Mouse (Mus musculus): ENCODE data around the gene 1700015F17Rik.

Gene 1700015F17Rik

DNA sequence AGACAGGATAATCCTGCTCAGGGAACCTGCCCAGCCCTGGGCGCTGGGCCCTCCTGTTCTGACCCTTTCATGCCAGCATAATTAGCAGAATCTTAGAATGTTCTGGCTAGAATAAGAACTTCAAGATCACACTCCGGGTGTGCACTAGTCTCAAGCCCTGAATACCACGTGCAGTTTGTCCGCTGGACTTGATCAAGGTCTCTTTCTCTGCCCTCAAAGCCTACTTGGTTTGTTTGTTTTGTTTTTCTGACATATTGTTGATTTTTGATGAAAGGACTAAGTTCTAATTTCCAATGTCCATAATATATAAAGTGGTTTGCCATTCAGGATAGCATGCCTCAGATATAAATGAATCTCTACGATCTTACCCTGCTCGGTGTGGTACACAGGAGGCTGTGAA is at the start of gene 1700015F17Rik:
TSS of gene 1700015F17Rik (minus strand) at position 101 of the 400 bp plus-strand sequence.
- TF ChIP-seq GATA4 (IDR thresholded peaks at IDR 0.05; ENCODE audit: insufficient replicate concordance, low read length): no peak

DNA sequence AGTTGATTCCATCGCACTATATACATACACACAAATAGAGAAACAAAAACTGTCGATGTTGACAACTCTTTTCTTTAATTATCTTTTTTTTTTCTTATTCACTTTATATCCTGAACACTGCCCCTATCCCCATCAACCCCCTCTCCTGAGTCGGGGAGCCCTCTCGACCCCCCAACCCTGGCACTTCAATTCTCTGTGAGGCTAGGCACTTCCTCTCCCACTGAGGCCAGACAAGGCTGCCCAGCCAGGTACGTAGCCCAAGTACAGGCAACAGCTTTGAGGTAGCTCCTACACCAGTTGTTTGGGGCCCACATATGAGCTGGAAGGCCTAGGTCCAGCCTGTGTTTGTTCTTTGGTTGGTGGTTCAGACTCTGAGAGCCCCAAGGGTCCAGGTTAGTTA is 36.5 kb upstream of the 1700015F17Rik start:
- TF ChIP-seq GATA4 (IDR thresholded peaks at IDR 0.05; ENCODE audit: insufficient replicate concordance, low read length): no peak

DNA sequence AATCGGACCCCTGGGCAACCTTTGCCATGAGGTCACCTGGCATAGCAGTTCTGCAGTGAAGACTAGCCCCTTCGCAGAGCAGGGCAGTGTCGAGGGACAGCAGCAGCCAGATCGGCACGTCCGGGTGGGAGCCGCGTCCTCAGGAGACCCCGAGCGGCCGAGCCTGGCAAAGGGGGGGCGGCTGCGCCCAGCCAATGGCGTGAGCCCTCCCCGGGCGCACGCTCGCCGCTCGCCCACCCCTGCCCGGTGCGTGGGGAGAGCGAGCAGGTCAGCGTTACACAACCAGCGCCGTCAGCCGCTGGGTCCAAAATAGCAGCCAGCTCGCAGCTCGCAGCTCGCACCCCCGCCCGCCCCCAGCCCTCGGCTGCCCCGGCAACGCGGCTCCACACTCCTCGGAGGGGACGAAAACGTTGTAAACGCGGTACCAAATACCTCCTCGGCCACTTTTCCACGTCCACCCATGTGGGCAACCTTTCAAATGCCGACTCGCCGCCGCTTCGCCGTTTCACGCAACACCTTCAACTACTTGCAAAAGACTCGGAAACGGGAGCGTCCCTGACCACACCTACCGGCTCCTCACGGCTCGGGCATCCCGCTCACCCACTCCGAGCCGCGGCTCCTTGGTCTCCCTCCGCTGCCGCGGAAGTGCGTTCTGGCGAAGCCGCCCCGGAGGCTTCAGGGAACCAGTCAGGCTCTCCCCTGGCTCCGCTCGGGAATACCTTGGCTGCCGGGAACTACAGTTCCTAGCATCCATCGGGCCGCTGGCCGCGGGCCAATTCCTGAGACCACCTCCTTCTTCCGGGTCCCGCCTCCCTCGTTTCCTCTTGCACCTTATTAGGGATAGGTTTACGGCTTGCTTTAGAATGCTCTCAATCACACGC is 35.5 kb upstream of the 1700015F17Rik start, which contains the start of gene Cldn12:
TSS of gene Cldn12 (minus strand) at position 763 of the 881 bp plus-strand sequence.
- TF ChIP-seq GATA4 (IDR thresholded peaks at IDR 0.05; ENCODE audit: insufficient replicate concordance, low read length): no peak

GRCm38 (mm10) chr5:5511401-5511800 is 32.5 kb upstream of the 1700015F17Rik start:
- no peak for TF ChIP-seq GATA4 (IDR thresholded peaks at IDR 0.05; ENCODE audit: insufficient replicate concordance, low read length)

- no peak for TF ChIP-seq GATA4 (IDR thresholded peaks at IDR 0.05; ENCODE audit: insufficient replicate concordance, low read length)
These were observed 32.0 kb upstream of the 1700015F17Rik start for GRCm38 (mm10) chr5:5510989-5511388.

- no peak for TF ChIP-seq GATA4 (IDR thresholded peaks at IDR 0.05; ENCODE audit: insufficient replicate concordance, low read length)
These were observed 31.5 kb upstream of the 1700015F17Rik start for GRCm38 (mm10) chr5:5510304-5510887.

DNA sequence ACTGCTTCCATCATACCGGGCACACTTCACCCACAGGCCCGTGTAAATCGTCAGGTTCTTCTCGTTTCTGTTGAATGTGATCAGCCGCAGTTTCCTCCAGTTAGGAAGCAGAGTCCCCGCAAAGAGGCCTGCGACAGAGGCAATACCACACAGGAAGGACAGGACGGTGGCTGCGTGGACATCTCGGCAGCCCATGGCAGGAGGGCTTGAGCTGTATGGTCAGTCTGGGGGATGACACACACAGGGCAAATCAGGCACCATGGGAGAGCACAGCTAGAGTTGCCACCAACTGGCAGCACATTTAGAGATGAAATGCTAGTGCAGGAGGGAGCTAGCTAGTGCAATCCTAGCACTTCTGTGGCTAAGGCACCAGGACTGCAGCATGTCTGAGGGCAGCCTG is 29.3 kb upstream of the 1700015F17Rik start:
- TF ChIP-seq GATA4 (IDR thresholded peaks at IDR 0.05; ENCODE audit: insufficient replicate concordance, low read length): no peak

- no peak for TF ChIP-seq GATA4 (IDR thresholded peaks at IDR 0.05; ENCODE audit: insufficient replicate concordance, low read length)
These were observed 28.8 kb upstream of the 1700015F17Rik start for GRCm38 (mm10) chr5:5507701-5508225.

- TF ChIP-seq GATA4 (IDR thresholded peaks at IDR 0.05; ENCODE audit: insufficient replicate concordance, low read length): no peak
These were observed 25.5 kb upstream of the 1700015F17Rik start for GRCm38 (mm10) chr5:5504456-5504855.

GRCm38 (mm10) chr5:5503381-5503780 is 24.4 kb upstream of the 1700015F17Rik start:
- no peak for TF ChIP-seq GATA4 (IDR thresholded peaks at IDR 0.05; ENCODE audit: insufficient replicate concordance, low read length)

DNA sequence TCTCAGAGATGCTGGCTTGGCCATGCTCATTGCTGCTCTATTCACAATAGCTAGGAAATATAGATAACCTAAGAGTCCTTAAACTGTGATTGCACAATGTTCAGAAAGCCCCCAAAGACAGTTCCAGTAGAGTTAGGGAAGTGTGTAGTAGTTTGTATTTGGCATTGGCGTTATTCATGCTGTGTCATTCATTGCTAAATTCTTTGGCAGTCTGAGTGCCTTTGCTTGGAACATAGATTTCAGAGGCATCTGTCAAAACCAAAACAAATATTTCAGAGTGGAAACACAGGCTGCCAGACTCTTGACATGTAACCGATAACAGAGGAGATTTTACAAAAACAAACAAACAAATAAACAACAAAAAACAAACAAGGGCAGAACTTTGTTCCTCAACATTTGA is 22.6 kb upstream of the 1700015F17Rik start:
- TF ChIP-seq GATA4 (IDR thresholded peaks at IDR 0.05; ENCODE audit: insufficient replicate concordance, low read length): no peak

DNA sequence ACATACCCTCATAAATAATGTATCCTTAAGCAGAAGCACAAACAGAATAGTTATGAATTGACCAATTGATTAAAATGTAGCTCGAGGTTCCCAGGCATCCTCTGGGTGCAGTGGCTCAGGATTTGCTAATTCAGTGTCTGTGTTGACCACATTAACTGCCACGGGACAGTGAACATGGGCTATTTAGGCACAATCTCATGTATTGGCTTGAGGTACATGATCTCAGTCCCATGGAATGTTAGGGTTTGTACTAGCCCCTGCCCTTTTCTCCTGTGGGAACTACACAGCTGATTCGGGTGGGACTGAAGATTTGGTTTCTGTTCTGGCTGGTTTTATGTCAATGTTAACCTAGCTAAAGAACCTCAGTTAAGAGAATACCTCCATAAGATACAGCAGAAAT is 17.4 kb upstream of the 1700015F17Rik start:
- TF ChIP-seq GATA4 (IDR thresholded peaks at IDR 0.05; ENCODE audit: insufficient replicate concordance, low read length): no peak

DNA sequence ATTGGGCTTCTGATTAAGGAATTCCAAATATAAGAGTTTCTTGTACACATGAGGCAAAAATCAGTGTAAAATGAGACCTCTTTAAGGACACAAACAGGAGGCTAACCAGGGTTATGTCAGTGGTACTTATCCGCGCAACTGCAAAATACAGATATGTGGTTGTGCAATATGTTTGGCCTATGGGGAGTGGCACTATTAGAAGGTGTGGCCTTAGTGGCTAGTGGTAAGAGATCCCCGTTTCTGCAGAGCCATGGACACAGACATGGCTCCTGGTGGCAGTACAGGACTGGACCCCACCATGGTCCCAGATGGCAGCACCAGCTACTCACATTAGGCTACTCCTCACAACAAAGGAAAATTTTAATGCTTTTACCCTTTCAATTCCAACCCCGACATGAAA is 16.1 kb upstream of the 1700015F17Rik start:
- no peak for TF ChIP-seq GATA4 (IDR thresholded peaks at IDR 0.05; ENCODE audit: insufficient replicate concordance, low read length)

- TF ChIP-seq GATA4 (IDR thresholded peaks at IDR 0.05; ENCODE audit: insufficient replicate concordance, low read length): no peak
These were observed 15.5 kb upstream of the 1700015F17Rik start for GRCm38 (mm10) chr5:5494269-5495005.

DNA sequence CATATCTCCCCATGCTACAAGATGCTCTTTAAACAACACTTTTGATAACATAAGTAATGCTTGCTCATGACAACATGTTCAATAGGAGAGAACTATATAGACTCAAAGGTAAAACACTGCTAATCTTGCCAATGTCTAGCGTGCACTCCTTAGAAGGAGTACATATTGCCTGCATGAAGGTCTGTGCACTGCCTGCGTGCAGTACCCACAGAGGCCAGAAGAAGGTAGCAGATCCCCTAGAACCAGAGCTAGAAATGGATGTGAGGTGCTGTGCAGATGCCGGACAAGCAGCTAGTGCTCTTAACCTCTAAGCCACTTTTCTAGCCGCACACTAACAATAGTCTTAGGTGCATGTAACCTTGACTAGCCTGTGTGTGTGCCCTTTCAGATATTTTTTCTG is 13.2 kb upstream of the 1700015F17Rik start:
- no peak for TF ChIP-seq GATA4 (IDR thresholded peaks at IDR 0.05; ENCODE audit: insufficient replicate concordance, low read length)

Data from liver, adult (tissue).